Mouse (Mus musculus) embryo, embryonic 9.5 days (tissue): Measurements from ENCODE around the gene Lsm7.

ENCODE experiments used
- DNase-seq: peaks from one replicate; pipeline ENCODE4 v3.0.0-alpha.2; 2017; ENCODE audit errors: extremely low spot score

Gene Lsm7

DNA sequence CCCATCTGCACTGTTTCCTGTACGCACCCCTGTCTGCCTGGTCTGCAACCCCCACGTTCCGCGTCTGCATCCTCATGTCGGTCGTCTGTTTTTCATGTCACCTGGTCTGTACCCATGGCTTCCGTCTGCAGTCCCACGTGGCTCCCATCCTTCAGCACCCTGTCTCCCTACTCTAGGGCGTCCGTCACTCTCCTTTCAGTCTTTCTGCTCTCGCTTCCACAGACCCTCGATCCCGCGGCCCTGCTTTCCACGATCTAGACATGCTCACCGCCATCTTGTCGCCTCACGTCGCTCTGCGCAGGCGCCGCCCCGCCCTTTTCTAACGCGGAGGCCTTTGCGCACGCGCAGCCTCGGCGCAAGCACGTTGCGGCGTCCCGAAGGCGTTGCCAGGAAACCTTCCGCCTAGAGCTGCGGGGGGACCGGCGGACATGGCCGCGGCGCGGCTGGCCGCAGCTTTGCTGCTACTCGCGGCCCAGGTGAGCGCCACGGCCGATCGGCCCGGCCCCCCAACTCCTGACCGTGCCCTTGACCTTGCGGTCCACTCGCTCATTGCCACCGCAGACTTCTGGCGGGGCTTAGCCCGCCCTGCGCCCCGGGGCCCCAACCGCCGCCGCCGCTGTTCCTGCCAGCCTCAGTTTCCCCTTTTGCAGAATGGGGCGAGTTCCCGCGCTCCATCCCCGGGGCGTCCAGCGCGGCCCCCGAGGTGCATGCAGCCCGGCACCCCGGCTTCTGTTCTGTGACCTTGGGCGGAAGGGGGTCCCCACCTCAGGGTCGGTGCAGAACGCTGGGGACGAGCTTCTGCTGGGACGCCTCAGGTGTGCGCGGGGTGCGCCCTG lies at the start of gene Lsm7, which contains the start of gene Sppl2b:
Gene Lsm7 (minus strand): TSS at position 297 of the 836 bp plus-strand sequence.
Gene Sppl2b (plus strand): TSS at position 363 of the 836 bp plus-strand sequence.
- DNase-seq = peak; percentile 97

DNA sequence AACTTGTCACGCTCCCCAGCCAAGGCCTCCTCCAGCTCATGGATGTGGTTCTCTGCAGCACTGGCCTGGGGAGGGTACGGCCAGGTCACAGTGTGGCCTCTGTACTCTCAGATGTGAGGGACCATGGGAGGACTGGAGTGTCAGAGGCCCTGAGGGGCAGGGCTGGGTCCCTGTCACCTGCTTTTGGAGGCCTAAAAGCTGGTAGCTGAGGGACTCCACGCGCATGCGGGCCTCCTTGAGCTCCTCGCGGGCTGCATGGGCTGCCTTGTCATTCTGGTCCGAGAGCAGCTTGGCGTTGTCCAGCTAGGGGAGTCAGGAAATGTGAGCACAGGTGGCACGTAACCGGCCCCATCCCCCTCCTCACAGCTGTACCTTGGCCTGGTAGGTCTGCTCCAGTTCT lies 49.7 kb upstream of the Lsm7 start:
- no peak for DNase-seq

DNA sequence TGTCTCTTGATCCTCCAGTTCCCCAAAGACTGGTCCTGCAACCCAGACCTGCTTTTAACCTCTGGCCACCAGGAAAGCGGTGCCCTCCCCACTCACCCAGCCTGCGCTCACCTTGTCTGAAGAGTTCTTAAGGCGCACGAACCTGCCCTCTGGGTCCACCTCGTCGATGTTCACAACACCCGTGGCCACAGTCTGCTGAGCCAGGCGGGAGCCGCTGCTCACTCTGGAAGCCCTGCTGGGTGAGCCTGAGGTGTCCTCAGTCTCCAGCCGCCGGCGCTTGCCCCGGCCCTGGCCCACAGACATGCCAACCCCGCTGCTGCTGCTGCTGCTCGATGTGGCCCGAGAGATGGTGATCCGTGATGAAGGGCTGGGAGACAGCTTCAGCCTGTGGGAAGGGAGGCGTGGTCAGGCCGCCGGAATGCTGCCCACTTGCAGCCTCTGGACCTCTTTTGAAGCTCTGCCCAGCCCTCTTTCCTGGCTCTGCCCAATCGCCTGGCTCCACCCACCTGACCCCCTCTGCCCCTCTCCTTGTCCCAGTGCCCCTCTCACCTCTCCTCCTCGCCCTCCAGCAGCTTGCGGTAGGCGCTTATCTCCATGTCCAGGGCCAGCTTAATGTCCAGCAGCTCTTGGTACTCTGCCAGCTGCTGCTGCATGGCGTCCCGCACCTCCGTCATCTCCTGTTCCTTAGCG lies 49.1 kb upstream of the Lsm7 start:
- no peak for DNase-seq

DNA sequence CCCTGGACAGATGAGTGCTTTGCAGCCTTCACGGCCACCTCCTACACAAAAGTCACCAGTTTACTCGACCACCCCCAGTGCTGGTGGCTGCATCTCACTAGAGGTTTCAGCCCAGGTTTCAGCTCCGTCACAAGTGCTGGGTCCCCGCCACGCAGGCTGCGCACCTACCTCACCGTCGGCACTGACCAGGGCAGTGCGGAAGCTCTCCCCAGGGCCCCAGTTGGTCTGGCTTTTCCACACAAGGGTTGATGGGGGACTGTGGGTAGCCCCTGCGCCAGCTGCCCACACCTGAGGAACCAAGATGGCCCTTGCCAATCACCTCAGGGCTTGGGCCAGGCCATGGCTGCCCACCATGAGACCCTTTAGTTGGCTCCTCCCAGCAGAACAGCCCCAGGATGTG lies 48.3 kb upstream of the Lsm7 start:
- no peak for DNase-seq

DNA sequence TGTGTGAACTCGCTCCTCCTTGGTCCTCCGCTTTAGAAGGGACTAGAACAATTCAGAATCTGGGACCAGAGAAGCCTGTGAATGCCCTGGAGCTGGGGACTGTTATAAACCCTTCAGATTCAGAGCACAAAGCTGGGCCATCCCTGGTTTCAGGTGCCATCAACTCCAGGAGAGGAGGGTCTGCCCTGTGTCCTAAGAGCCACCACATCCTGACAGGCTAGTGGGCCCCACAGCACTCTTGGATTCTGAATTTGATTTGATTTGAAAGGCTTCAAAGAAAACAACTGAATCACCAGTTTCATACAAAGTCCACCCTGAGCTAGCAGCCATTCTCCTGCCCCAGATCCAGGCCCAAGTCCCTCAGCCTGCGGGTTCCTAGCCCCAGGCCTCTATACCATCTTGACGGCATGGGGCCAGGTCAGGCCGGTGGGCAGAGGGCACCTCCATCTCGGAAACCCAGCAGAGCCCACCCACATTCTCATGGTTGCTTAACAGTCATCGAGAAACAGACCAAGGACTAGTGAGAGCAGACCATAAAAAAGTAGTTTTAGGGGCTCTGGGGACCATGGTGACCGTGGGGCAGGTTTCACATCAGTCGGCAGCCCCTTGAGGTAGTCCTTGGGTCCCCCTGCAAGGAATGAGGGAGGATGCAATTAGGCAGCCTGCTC lies 47.4 kb upstream of the Lsm7 start:
- no peak for DNase-seq

DNA sequence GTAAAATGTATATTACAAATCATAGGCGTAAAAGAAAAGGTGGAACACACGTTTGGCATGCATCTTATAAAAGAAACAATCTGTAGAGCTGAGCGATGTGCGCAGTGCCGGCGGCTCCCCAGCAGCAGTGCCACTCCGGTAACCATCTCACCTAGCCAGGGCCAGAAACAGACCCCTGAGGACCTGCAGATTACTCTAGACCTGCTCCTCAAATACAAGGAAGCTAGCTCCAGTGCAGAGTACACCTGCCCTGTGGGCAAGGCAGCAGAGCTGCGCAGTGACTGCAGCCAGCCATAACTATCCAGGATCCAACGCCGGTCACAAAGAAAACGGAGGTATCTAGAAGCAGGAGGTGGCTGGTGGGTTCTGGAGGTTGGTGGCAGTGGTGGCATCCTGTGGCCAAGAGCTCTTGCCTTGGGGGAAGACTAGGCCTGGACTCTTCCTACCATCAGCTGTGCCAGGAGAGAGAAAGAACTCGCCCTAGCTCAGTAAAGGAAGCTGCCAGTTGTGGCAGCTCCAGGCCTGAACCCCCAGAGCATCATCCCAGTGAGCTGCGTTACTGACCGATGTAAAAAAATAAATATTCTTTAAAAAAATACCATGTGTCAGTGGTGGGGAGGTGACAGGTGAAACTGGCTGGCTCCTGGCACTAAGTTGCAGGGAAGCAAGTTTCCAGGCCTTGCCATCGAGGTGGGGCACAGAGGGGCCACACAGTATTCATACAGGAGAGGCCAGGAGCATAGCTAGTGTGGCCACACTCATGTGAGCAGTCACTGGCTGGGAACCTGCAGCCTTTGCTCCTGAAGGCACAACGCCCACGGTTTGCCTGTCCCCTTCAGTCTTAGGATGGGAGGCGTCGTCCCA lies 46.6 kb upstream of the Lsm7 start:
- no peak for DNase-seq

DNA sequence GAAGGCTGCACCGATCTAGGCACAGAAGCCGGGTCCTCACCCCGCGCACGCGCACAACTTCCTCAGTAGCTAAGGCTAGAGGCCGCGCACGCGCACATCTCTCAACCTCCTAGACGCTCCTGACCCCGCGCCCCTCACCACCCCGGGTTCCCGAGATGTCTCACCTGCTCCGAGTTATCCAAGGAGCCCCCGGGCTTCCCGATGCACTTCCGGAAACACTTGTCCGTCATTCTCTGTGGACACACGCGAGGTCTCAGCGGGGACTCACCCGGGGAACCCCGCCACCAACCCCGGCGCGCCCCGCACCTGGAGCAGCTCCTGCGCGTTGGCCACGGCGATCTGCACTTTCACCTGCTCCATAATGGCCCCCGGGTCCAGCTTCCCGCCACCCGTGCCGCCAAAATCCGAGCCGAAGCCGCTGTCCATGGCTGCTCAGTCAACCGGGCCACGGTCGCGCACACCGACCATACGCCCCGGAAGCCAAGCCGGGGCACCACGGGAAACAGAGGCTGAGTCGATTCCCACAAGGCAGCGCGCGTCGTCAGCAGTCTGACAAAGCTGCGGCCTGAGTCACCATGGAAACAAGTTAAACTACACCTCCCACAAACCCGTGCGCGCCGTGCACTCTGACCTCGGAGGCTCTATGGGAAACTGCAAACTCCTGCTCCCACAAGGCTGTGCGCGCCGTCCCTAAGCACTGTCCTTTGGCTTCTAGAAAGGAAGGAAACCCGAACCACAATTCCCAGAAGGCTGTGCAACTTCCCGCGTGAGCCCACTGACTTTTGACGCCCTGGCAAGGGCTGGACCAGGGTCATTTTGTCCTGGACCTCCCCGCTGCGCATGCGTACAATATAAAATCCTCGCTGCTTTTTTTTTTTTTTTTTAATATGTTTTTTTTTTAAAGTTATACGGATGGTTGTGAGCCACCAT lies 45.6 kb upstream of the Lsm7 start, which contains the start of gene Timm13:
Gene Timm13 (minus strand): TSS at position 652 of the 930 bp plus-strand sequence.
- DNase-seq = peak; percentile 99

DNA sequence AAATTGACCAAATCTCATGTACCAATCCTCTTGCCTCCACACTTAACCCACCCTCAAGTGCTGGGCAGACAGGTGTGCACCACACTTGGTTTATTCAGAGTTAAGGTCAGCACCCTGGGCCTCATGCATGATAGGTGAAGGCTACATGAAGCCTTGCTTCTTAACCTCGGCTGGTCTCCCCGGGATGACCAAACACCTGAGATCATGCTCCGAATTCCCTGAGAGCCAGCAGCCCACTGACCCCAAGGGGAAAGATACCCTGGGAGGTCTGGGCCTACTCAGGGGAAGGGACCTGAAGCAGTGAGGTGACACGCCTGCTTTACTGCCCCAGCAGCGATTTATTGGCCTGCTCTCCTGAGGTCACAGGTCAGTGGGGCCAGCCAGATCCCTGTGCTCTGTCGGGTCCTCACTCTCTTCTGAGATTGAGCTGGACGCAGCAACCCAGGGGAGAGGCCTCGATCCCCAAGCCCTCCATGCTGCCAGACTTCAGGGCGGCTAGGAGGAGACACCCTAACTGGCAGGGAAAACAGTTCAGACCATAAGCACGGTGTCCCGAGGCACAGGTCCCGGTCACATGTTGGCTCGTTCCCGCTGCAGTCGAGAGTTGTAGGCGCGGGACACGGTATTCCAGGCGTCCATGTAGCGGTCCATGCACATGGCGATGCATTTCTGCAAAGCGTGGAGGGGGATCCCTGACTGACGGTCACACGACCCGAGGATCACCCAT lies 44.7 kb upstream of the Lsm7 start:
- DNase-seq = no peak

DNA sequence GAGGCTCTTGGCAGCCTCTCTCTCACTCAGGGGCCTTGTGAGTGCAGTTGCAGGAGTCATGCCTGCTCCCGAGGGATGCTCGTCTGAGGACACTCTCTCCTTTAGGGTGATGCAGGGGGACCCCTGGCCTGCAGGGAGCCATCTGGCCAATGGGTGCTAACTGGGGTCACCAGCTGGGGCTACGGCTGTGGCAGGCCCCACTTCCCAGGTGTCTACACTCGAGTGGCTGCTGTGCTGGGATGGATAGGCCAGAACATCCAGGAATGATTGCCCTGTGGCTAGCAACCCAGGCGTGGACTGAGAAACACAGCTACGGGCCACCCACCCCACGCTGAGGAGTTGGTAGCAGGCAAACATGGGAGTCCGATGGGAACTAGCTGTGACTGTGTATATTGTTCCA lies 44.1 kb upstream of the Lsm7 start:
- DNase-seq = no peak

DNA sequence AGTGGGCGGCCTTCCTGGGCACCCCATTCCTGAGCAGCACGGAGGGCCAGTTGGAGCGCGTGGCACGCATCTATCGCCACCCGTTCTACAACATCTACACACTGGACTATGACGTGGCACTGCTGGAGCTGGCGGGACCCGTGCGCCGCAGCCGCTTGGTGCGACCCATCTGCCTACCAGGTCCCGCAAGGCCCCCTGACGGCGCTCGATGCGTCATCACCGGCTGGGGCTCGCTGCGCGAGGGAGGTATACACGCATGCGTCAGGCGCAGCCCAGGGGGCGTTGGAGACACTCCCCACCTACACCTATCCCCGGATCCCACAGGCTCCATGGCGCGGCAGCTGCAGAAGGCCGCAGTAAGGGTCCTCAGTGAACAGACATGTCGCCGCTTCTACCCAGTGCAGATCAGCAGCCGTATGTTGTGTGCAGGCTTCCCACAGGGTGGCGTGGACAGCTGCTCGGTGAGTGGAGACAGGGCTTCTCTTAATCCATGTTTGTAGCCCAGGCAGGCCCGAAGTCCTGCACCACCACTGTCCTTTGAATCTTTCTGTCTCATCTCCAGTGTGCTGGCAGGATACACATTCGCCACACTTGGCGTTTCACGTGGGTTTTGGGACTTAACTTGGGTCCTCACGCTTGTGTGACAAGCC lies 43.0 kb upstream of the Lsm7 start:
- no peak for DNase-seq

DNA sequence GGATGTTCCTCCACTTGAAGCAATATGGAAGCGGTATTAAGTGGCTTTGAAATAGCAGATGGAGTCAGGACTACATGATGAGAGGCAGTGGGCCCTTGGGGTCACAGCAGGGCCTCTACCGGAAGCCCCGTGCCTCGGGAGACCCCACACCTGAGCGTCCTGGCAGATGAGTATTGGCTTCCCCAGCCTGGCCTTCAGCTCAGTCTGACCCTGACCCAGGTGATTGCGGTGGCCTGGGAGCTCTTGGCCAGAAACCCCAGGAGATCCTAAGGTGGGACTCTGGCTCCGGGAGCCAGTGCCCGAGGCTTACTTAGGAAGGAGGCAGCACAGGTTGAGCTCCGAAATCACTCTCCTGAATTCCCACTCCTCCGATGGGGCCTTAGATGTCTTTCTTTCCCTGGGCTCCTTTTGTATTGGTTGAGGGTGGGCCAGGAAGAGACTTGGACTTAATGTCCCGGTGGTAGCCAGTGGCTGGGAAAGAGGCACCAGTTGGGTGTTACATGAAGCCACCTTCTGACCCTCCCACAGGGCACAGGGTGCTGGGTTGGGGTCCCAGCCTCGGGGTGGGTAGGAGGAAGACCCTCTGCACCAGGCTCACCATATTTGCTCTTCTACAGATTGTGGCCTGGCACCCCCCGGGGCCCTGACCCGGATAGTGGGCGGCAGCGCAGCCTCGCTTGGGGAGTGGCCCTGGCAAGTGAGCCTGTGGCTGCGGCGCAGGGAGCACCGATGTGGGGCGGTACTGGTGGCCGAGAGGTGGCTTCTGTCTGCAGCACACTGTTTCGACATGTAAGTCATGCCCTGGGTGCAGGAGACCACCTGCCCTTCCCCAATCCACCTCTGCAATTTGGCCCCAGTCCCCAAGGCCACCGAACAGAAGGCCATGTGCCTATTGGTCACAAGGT lies 41.8 kb upstream of the Lsm7 start:
- no peak for DNase-seq

DNA sequence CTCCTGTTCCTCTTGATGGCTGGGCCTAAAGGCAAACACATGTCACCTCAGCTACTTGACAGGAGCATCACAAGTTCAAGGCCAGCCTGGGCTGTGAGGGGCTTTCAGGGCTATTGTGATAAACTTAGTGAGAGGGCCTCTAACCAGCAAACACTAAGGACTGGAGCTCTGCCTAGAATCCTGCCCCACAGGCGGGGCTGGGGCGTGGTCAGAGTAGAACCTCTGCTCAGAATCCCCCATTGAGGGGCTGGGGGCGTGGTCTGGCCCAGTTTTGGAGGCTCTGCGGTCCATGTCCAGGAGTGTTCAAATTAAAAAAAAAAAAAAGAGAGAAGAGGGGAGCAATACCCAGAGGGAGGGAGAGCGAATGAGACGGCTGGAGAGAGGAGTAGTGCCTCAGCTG lies 40.7 kb upstream of the Lsm7 start:
- no peak for DNase-seq

DNA sequence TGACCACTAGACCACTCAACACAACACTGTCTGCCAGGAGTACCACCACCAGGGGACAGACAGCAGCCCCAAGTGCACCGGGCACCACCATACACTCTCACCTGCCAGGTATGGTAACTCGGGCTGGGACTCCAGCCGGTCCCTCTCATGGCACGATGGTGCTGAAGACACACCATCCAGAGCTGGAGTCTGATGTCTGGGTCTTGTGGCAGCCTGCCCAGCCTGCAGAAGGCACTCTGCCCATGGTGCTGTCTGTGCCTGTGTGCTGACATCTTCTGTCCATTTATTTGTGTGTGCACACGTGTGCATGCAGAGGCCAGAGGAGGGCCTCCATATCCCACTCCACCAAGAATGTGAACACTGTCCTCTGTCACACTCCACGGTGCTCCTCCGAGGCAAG lies 40.1 kb upstream of the Lsm7 start:
- DNase-seq = no peak

DNA sequence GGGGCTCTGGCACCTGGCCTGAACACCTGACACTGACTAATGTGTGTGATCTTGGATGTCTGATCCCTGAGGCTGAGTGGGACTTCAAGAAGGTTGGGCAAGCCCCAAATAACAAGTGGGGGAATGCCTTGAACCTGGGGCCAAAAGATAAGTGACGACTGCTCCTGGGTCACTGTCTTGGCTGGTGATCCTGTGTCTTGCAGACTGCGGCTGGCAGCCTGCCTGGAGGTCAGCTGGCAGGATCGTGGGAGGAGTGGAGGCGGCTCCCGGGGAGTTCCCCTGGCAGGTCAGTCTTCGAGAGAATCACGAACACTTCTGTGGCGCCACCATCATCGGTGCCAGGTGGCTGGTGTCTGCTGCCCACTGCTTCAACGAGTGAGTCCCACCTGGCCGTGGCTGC lies 32.2 kb upstream of the Lsm7 start:
- no peak for DNase-seq

DNA sequence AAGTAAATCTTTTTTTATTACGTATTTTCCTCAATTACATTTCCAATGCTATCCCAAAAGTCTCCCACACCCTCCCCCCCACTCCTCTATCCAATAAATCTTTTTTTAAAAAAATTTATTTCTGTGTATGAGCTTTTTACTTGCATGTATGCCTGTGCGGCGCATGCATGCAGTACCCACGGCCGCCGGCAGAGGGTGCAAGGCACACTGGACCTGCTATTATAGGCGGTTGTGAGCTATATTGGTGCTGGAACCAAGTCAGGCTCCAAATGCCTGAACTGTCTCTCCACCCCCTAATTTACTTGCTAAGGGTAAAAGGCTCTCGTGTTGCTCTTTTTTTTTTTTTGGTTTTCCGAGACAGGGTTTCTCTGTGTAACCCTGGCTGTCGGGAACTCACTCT lies 26.3 kb upstream of the Lsm7 start:
- DNase-seq = peak; percentile 75

DNA sequence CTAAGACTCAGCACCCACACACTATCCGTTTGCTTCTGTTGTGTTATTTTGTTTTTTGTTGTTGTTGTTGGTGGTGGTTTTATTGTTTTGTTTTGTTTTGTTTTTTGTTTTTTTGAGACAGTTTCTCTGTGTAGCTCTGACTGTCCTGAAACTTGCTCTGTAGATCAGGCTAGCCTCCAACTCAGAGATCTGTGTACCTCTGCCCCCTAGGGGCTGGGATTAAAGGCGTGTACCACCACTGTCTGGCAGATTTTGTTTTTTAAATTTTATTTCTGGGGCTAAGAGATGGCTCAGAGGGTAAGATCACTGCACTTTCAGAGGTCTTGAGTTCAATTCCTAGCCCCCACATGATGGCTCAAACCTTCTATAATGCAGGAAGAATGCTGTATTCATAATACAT lies 25.9 kb upstream of the Lsm7 start:
- DNase-seq = no peak

DNA sequence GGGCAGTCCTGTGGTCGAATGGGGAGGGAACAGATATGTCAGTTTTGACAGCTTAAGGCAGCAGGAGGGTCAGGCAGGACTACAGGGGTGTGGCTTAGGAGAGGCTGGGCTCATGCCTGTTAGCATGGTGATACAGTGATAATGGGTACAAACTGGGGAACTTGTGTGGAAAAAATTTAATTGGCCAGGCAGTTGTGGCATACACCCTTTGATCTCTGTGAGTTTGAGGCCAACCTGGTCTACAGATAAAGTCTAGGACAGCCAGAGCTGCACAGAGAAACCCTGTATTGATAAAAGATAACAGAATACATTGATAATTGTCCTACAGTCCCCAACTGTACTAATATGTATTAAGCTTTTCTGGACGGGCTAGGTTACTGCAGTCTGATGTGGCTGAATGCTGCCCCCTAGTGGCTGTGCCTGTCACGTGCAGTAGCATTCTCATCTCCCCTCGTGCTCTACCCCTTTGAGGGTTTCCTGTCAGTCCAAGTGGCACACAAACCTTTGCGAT lies 25.2 kb upstream of the Lsm7 start:
- DNase-seq = peak; percentile 71

DNA sequence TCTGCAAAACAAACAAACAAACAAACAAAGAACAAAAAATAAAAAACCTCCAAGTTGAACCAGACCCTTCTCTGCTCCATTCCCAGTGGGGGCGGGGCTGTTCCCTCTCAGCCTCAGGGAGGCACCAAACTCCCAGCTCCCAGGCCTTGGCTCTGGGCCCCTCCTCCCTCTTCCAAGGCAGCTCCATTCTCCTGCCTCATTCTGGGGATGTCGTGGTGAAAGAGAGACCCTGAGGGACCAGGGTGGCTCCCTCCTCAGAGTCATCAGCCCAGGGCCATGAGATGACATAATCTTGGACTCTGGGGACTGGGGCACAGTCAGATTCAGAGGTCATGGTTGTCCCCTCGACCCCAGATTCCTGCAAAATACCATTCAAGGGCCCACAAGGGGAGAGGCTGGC lies 21.6 kb upstream of the Lsm7 start:
- no peak for DNase-seq
